Mouse (Mus musculus) embryonic fibroblast, embryonic 13.5 days (primary cell): ENCODE results near the gene Ceacam1.

ENCODE experiments used
- CTCF ChIP-seq: IDR thresholded peaks from 2 replicates; pipeline ENCODE4 v1.5.1; 2011; ENCODE audit warnings: mild to moderate bottlenecking, control low read depth, low read length, moderate library complexity, borderline replicate concordance; ENCODE audit not compliant: insufficient read depth
- POLR2A ChIP-seq: IDR thresholded peaks from 2 replicates; pipeline ENCODE4 v1.6.1; 2011; ENCODE audit warnings: low read depth, mild to moderate bottlenecking, control low read depth, low read length, moderate library complexity

DNA sequence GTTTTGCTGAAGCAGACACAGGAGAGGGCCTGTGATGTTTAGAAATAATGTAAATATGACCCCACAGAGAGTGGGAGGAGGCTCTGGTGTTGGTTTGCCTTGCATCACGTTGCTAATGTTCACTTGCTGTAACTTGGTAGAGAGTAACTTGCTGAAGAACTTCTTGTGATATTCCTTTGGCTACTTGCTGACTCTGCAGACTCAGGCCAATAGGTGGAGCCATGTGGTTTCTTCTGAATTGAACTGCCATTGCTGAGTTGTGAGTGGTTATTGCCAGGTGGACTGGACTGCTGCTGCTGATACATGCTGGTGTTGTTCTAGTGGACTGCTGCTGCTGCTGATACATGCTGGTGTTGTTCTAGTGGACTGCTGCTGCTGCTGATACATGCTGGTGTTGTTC, 8.8 kb upstream of the Ceacam1 start:
- TF ChIP-seq CTCF (no peak), POLR2A (no peak)
